Mouse (Mus musculus): ENCODE data around the gene Amigo1.
A peak's percentile ranks its signal among the peaks of the same experiment; 100 is the strongest.
"Not testable (repeated sequence)": the region's sequence is repeated elsewhere in the genome, so short reads cannot be mapped to it uniquely, and the experiment has no call there.

The Amigo1 gene

DNA sequence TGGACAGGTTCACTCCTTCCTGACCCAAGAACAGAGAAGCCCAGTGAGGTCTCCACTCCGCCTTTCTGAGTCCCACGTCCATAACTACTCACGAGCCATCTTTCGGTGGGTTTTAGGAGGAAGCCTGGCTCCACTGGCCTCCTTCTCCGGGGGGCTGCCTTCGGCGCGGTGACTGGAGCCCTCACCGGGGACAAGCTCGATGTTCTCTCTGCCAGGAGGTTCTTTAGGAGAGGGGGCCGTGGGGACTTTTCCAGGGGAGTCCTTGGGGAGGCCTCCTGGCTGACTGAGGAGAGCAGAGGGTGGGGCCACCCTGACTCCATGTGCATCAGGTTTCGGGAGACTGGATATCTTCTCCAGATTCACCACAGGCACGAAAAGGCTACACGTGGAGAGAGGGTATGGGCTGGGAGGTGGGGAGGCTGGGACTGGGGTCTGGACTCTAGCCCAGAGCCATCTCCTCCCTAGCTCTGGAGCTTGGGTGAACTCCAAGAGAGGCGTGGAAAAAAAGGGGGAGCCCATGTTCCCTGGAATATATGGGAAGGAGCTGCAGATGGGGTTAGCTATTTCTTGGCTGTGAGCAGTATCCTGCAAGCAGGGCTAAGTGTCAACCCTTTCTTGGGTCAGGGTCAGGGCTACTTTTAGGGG is 20.7 kb downstream of the Amigo1 start:
- DNase-seq (ENCODE audit: extremely low spot score, low read depth, low spot score), result no peak

- DNase-seq (ENCODE audit: extremely low spot score, low read depth, low spot score), result no peak
These were observed 22.9 kb downstream of the Amigo1 start for GRCm38 (mm10) chr3:108209001-108209400.

GRCm38 (mm10) chr3:108209536-108209935 is 23.4 kb downstream of the Amigo1 start:
- no peak for DNase-seq (ENCODE audit: extremely low spot score, low read depth, low spot score)

DNA sequence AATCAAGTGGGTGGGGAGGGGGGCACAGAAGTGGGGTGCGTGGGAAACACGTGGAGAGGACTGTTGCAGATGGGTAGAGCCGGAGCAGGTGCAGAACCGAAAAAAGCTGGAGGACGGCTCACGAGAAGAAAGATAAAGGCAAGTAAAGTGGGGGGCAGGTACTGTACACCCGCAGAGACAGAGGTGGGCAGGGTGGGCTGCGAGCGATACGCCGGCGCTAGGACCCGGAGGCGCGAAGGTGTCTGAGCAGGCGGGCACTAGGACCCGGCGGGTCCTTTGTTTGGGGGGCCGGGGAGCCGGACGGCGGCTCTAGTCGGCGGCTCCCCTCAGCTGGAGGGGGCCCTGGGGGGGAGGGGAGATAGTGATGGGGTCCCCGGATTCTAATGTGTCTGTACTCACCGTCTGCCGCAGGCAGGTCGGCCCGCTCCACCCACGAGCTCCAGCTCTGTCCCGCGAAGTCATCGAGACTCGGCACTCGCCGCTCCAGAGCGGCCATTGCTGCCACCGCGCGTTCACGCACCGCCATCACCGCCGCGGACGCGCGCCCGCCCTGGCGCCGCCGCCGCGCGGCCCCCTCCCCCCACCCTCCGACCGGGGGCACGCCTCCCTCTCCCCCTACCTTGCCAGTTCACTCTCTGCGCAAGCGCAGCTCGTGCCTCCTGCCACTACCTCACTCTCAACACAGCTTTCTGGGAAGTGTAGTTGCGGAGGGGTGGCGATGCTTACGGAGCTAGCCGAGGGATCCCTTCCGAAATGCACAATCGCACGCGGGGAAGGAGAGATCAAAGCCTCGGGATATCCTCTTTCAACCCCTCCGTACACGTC is 24.0 kb downstream of the Amigo1 start:
- peak; percentile 97 for DNase-seq (ENCODE audit: extremely low spot score, low read depth, low spot score)

DNA sequence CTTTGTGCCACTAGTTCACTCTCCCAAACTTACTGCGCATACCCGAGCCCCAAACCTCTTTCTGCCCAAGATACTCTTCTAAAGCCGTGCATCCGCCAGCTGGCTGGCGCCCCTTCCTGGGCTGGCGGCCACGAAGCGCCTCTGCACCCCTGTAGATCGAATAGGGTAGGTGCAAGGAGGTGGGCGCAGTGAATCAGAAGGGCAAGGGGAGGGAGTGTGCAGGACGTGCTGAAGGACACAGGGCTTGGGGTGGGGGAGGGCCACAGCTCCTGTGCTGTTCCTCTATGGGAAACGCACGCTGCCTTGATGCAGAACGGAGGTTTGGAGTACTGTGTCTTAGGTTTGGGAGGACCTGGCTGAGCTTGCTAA is 24.6 kb downstream of the Amigo1 start, which contains the start of gene Atxn7l2:
Gene Atxn7l2, minus strand, starts transcription at position 164 of the 369 bp plus-strand sequence.
- no peak for DNase-seq (ENCODE audit: extremely low spot score, low read depth, low spot score)

DNA sequence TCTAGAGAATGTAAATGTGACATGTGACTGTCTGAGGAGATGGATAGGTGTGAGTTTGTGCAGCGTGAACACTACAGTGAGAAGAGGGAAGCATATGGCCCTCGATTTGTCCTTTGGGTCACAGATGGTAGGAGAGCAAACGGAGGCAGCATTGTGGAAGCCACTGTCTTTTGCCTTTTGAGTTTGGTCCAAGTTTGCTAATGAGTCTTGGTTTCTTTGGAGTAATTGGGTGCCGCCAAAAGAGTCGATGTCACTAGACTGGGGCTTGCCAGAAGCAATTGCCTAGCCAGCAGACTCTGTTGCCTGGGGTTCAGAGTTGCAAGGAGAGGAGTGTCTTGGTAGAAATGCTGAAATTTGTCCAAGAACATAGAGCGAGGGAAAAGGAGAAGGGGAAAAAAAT is 25.7 kb downstream of the Amigo1 start:
- no peak for DNase-seq (ENCODE audit: extremely low spot score, low read depth, low spot score)

DNA sequence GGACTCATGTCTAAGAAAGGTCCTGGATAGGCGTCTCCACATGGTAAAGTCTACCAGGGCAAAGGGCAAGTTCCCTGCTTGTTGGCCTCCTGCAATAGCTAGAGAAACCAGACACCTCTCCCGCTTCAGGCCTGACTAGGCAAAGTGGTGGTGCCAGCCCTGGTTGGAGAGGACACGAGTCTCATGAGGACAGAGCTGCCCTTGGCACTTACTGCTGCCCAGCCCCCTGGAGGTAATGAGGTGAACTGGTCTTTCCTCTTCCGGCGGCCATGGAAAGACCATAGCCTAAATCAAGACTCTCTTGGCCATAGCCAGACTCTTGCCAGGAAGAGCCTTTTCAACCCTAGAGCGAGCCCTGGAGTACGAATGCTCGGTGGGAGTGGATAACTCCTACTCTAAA is 26.3 kb downstream of the Amigo1 start:
- DNase-seq (ENCODE audit: extremely low spot score, low read depth, low spot score), result no peak

GRCm38 (mm10) chr3:108214734-108215133 is 28.6 kb downstream of the Amigo1 start:
- DNase-seq (ENCODE audit: extremely low spot score, low read depth, low spot score), result no peak

DNA sequence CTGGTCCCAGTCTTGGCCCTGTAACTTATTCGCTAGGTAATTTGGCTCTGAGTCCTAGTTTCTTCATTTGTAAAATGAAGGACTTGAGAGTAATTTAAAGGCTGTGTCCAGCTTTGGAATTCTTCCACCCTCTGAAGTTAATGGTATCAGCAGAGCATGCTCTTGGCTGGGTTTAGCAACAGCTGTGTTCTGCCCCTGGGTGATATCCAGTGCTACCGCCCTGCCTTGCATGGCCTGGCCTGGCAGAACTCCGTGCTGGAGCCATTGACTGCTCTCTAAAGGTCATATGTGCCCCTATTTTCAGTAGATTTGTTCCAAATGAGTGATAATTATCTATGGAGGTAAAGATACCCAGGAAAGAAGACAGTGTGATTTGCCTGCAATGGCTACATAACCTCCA is 34.5 kb downstream of the Amigo1 start:
- no peak for DNase-seq (ENCODE audit: extremely low spot score, low read depth, low spot score)

GRCm38 (mm10) chr3:108225711-108226557 is 39.8 kb downstream of the Amigo1 start:
- no peak for DNase-seq (ENCODE audit: extremely low spot score, low read depth, low spot score)

GRCm38 (mm10) chr3:108226558-108227350 is 40.6 kb downstream of the Amigo1 start, which contains the start of gene Sypl2:
Gene Sypl2 (minus strand): TSS chr3:108226648.
- DNase-seq (ENCODE audit: extremely low spot score, low read depth, low spot score), result no peak

GRCm38 (mm10) chr3:108227521-108227920 is 41.4 kb downstream of the Amigo1 start:
- no peak for DNase-seq (ENCODE audit: extremely low spot score, low read depth, low spot score)

GRCm38 (mm10) chr3:108231646-108232045 is 45.5 kb downstream of the Amigo1 start:
- DNase-seq (ENCODE audit: extremely low spot score, low read depth, low spot score), result no peak

- not testable (repeated sequence) for DNase-seq (ENCODE audit: extremely low spot score, low read depth, low spot score)
These were observed 51.5 kb downstream of the Amigo1 start for GRCm38 (mm10) chr3:108237474-108238102.

GRCm38 (mm10) chr3:108241243-108241839 is 55.2 kb downstream of the Amigo1 start:
- DNase-seq (ENCODE audit: extremely low spot score, low read depth, low spot score), result no peak

Measured in hindlimb bud, embryonic 11.5 days (tissue).